Mouse (Mus musculus) G1E (cell line): ENCODE results near the gene Ggcx. TPM values are rescaled to one million over a fixed set of nuclear protein-coding genes. Genes with fewer than 3 reads are reported as not detected.

Experiments
- ATAC-seq: 2 replicates; pipeline ENCODE4 v1.8.0; 2016; ENCODE audit warnings: mild to moderate bottlenecking; ENCODE audit not compliant: insufficient number of reproducible peaks, poor library complexity, low FRiP score, severe bottlenecking; ENCODE audit errors: extremely low read depth
- DNase-seq: peaks from one replicate; pipeline ENCODE4 v3.0.0; 2012; ENCODE audit warnings: low spot score
- H3K27me3 ChIP-seq: 2 replicates; pipeline ENCODE4 v1.6.1; 2012; ENCODE audit warnings: mild to moderate bottlenecking, low read length, inconsistent platforms; ENCODE audit not compliant: insufficient read depth
- H3K36me3 ChIP-seq: replicated peaks from 2 replicates; pipeline ENCODE3; 2012; ENCODE audit warnings: mild to moderate bottlenecking, inconsistent platforms
- H3K4me1 ChIP-seq: 2 replicates; pipeline ENCODE4 v1.6.1; 2012; ENCODE audit warnings: low read depth, low read length, inconsistent platforms, mixed read lengths; ENCODE audit not compliant: insufficient read depth
- H3K4me3 ChIP-seq: 2 replicates; pipeline ENCODE4 v1.5.1; 2012; ENCODE audit warnings: low read depth, mild to moderate bottlenecking, inconsistent platforms, low read length, moderate library complexity, mixed read lengths
- H3K9me3 ChIP-seq: replicated peaks from 2 replicates; pipeline ENCODE4 v1.6.1; 2012; ENCODE audit warnings: inconsistent platforms
- CTCF ChIP-seq: IDR thresholded peaks from 2 replicates; pipeline ENCODE4 v1.5.1; 2012; ENCODE audit warnings: low read depth, low read length, inconsistent platforms, mixed read lengths
- GATA1 ChIP-seq: IDR thresholded peaks from 2 replicates; pipeline ENCODE4 v1.6.1; 2012; ENCODE audit warnings: borderline replicate concordance, low read length, inconsistent platforms, mixed read lengths
- GATA2 ChIP-seq: IDR thresholded peaks from 2 replicates; pipeline ENCODE4 v1.6.1; 2012; ENCODE audit warnings: low read depth, low read length, inconsistent platforms, borderline replicate concordance
- POLR2AphosphoS5 ChIP-seq: IDR thresholded peaks from 2 replicates; pipeline ENCODE4 v1.6.1; 2012; ENCODE audit warnings: low read depth, low read length, inconsistent platforms; ENCODE audit not compliant: insufficient replicate concordance
- TAL1 ChIP-seq: conservative IDR thresholded peaks from 2 replicates; pipeline ENCODE4 v1.6.1; 2012; ENCODE audit warnings: low read depth, low read length, inconsistent platforms, mixed read lengths
- polyA plus RNA-seq: library from polyadenylated mRNA; stranded (reverse); fragments of >175 nt; gene quantifications from 2 replicates; pipeline ENCODE4 v1.2.3, GENCODE M21; 2012
- total RNA-seq, 2 experiments: library from RNA; stranded (forward) in 1 of 2; stranded (reverse) in 1 of 2; fragments of 200-1000 nt in 1 of 2; fragments of >200 nt in 1 of 2; fragmentation: Nextera tagmentation in 1 of 2; gene quantifications; 2 replicates each; pipeline ENCODE4 v1.2.3; 2014 to 2017

Ggcx gene
- total and polyA plus RNA-seq, 3 experiments = 6.5 to 27.8 (median 9.2) TPM

- TF ChIP-seq POLR2AphosphoS5 = no peak
- no peak for TF ChIP-seq CTCF
- no peak for TF ChIP-seq TAL1
- TF ChIP-seq GATA1 = no peak
- no peak for TF ChIP-seq GATA2
- Histone ChIP-seq H3K4me3 (no peak overlapping the region), H3K9me3 (no peaks in the 10 kb centered on the region), H3K27me3 (peaks cover 14% of the 10 kb centered on the region), H3K36me3 (no peaks in the 10 kb centered on the region), H3K4me1 (peaks cover 11% of the 10 kb centered on the region)
- ATAC-seq = peak; percentile 49; the same call in 1 of the 2 replicates
- DNase-seq = no peak
Measured at GRCm38 (mm10) chr6:72479645-72480421, 65.7 kb downstream of the Ggcx start.

GRCm38 (mm10) chr6:72480422-72480702 is 66.3 kb downstream of the Ggcx start:
- H3K4me3 ChIP-seq = no peak overlapping the region
- H3K9me3 ChIP-seq = no peaks in the 10 kb centered on the region
- DNase-seq = no peak
- TF ChIP-seq GATA2 (no peak), TAL1 (no peak), POLR2AphosphoS5 (no peak), CTCF (no peak), GATA1 (no peak)
- no peak for ATAC-seq
- H3K27me3 ChIP-seq = peaks cover 18% of the 10 kb centered on the region
- H3K4me1 ChIP-seq = peaks cover 11% of the 10 kb centered on the region
- H3K36me3 ChIP-seq = no peaks in the 10 kb centered on the region

Other genes starting within 250 kb of the Ggcx start
- not detected in 2 replicates for gene Atoh8, start 178.7 kb upstream of the Ggcx start, total RNA-seq (2014; fragmentation: Nextera tagmentation)
- gene Atoh8, start 178.7 kb upstream of the Ggcx start, total RNA-seq (2017) = not detected in 2 replicates
- 0.03 TPM in 1 of 2 replicates, not detected in the other for gene Atoh8, start 178.7 kb upstream of the Ggcx start, polyA plus RNA-seq
- gene Sftpb, start 109.7 kb upstream of the Ggcx start, total RNA-seq (2014; fragmentation: Nextera tagmentation) = not detected in 2 replicates
- gene Sftpb, start 109.7 kb upstream of the Ggcx start, total RNA-seq (2017) = not detected in 2 replicates
- not detected in 2 replicates for gene Sftpb, start 109.7 kb upstream of the Ggcx start, polyA plus RNA-seq
- 99.6 and 100 TPM in 2 replicates for gene Usp39, start 69.1 kb upstream of the Ggcx start, total RNA-seq (2014; fragmentation: Nextera tagmentation)
- gene Usp39, start 69.1 kb upstream of the Ggcx start, total RNA-seq (2017) = 116 and 119 TPM in 2 replicates
- 26.3 and 29.7 TPM in 2 replicates for gene Usp39, start 69.1 kb upstream of the Ggcx start, polyA plus RNA-seq
- gene 0610030E20Rik, start 67.0 kb upstream of the Ggcx start, total RNA-seq (2014; fragmentation: Nextera tagmentation) = 71.0 and 74.9 TPM in 2 replicates
- gene 0610030E20Rik, start 67.0 kb upstream of the Ggcx start, total RNA-seq (2017) = 26.4 and 29.7 TPM in 2 replicates
- 33.9 and 34.7 TPM in 2 replicates for gene 0610030E20Rik, start 67.0 kb upstream of the Ggcx start, polyA plus RNA-seq
- 5.5 and 6.0 TPM in 2 replicates for gene Tmem150a, start 58.9 kb upstream of the Ggcx start, total RNA-seq (2014; fragmentation: Nextera tagmentation)
- gene Tmem150a, start 58.9 kb upstream of the Ggcx start, total RNA-seq (2017) = 0.55 and 1.2 TPM in 2 replicates
- 5.1 and 5.6 TPM in 2 replicates for gene Tmem150a, start 58.9 kb upstream of the Ggcx start, polyA plus RNA-seq
- gene Rnf181, start 47.4 kb upstream of the Ggcx start, total RNA-seq (2014; fragmentation: Nextera tagmentation) = 238 and 244 TPM in 2 replicates
- 153 and 179 TPM in 2 replicates for gene Rnf181, start 47.4 kb upstream of the Ggcx start, total RNA-seq (2017)
- gene Rnf181, start 47.4 kb upstream of the Ggcx start, polyA plus RNA-seq = 120 and 165 TPM in 2 replicates
- gene Vamp5, start 33.8 kb upstream of the Ggcx start, total RNA-seq (2014; fragmentation: Nextera tagmentation) = 187 and 244 TPM in 2 replicates
- gene Vamp5, start 33.8 kb upstream of the Ggcx start, total RNA-seq (2017) = 163 and 182 TPM in 2 replicates
- gene Vamp5, start 33.8 kb upstream of the Ggcx start, polyA plus RNA-seq = 133 and 183 TPM in 2 replicates
- gene Vamp8, start 23.6 kb upstream of the Ggcx start, total RNA-seq (2014; fragmentation: Nextera tagmentation) = 58.1 and 72.6 TPM in 2 replicates
- 516 and 572 TPM in 2 replicates for gene Vamp8, start 23.6 kb upstream of the Ggcx start, total RNA-seq (2017)
- 147 and 261 TPM in 2 replicates for gene Vamp8, start 23.6 kb upstream of the Ggcx start, polyA plus RNA-seq
- gene Mat2a, start 25.2 kb downstream of the Ggcx start, total RNA-seq (2014; fragmentation: Nextera tagmentation) = 355 and 414 TPM in 2 replicates
- 275 and 294 TPM in 2 replicates for gene Mat2a, start 25.2 kb downstream of the Ggcx start, total RNA-seq (2017)
- gene Mat2a, start 25.2 kb downstream of the Ggcx start, polyA plus RNA-seq = 24.9 and 34.2 TPM in 2 replicates
- gene Sh2d6, start 107.4 kb downstream of the Ggcx start, total RNA-seq (2014; fragmentation: Nextera tagmentation) = not detected in 2 replicates
- gene Sh2d6, start 107.4 kb downstream of the Ggcx start, total RNA-seq (2017) = 0.16 TPM in 1 of 2 replicates, not detected in the other
- gene Sh2d6, start 107.4 kb downstream of the Ggcx start, polyA plus RNA-seq = not detected in 2 replicates
- gene Capg, start 130.1 kb downstream of the Ggcx start, total RNA-seq (2014; fragmentation: Nextera tagmentation) = 37.8 and 38.0 TPM in 2 replicates
- 113 and 150 TPM in 2 replicates for gene Capg, start 130.1 kb downstream of the Ggcx start, total RNA-seq (2017)
- gene Capg, start 130.1 kb downstream of the Ggcx start, polyA plus RNA-seq = 88.6 and 102 TPM in 2 replicates
- gene Elmod3, start 184.1 kb downstream of the Ggcx start, total RNA-seq (2014; fragmentation: Nextera tagmentation) = 20.4 and 25.5 TPM in 2 replicates
- 8.6 and 9.8 TPM in 2 replicates for gene Elmod3, start 184.1 kb downstream of the Ggcx start, total RNA-seq (2017)
- gene Elmod3, start 184.1 kb downstream of the Ggcx start, polyA plus RNA-seq = 16.6 and 22.1 TPM in 2 replicates
- gene Retsat, start 184.2 kb downstream of the Ggcx start, total RNA-seq (2014; fragmentation: Nextera tagmentation) = 13.1 and 13.6 TPM in 2 replicates
- 12.6 and 14.8 TPM in 2 replicates for gene Retsat, start 184.2 kb downstream of the Ggcx start, total RNA-seq (2017)
- gene Retsat, start 184.2 kb downstream of the Ggcx start, polyA plus RNA-seq = 6.1 and 25.6 TPM in 2 replicates
- 49.7 and 50.1 TPM in 2 replicates for gene Tgoln1, start 202.7 kb downstream of the Ggcx start, total RNA-seq (2014; fragmentation: Nextera tagmentation)
- 60.3 and 72.6 TPM in 2 replicates for gene Tgoln1, start 202.7 kb downstream of the Ggcx start, total RNA-seq (2017)
- gene Tgoln1, start 202.7 kb downstream of the Ggcx start, polyA plus RNA-seq = 2.0 and 4.4 TPM in 2 replicates